Mouse (Mus musculus): ENCODE results near the gene Irgq. TPM values are rescaled to one million over a fixed set of nuclear protein-coding genes. Genes with fewer than 3 reads are reported as not detected.
A peak's percentile ranks its signal among the peaks of the same experiment; 100 is the strongest.

The Irgq gene
- polyA plus RNA-seq, 1 experiment from 2014 or later: 16.4 TPM

GRCm38 (mm10) chr7:24563837-24564206, 33.3 kb downstream of the Irgq start:
- Histone ChIP-seq H3K9me3 (ENCODE audit: control insufficient read depth, low read length) (no peaks in the 10 kb centered on the region), H3K27me3 (ENCODE audit: control insufficient read depth, insufficient read depth, low read length) (no peaks in the 10 kb centered on the region), H3K36me3 (ENCODE audit: control insufficient read depth, insufficient read depth, low read length) (no peaks in the 10 kb centered on the region; the same call in 1 of the 2 replicates), H3K4me2 (ENCODE audit: low read depth, low read length, severe bottlenecking) (no peak overlapping the region), H3K4me3 (ENCODE audit: low read depth, low read length) (no peak overlapping the region), H3K9ac (ENCODE audit: low read length) (no peak overlapping the region), H3K4me1 (replicated peaks; ENCODE audit: control insufficient read depth, insufficient read depth, low read length) (no peaks in the 10 kb centered on the region), H3K27ac (ENCODE audit: low read depth, low read length) (no peak overlapping the region)
- no peak for DNase-seq (ENCODE audit: low spot score)
- ATAC-seq (replicated peaks; ENCODE audit: low FRiP score): no peak
- WGBS: 91% methylated on average over 4 of the region's 4 CpGs

- H3K27ac ChIP-seq (ENCODE audit: low read depth, low read length): no peak overlapping the region
- DNase-seq (ENCODE audit: low spot score): peak; percentile 83
- no peaks in the 10 kb centered on the region for H3K4me1 ChIP-seq (replicated peaks; ENCODE audit: control insufficient read depth, insufficient read depth, low read length)
- no peaks in the 10 kb centered on the region for H3K9me3 ChIP-seq (ENCODE audit: control insufficient read depth, low read length)
- ATAC-seq (replicated peaks; ENCODE audit: low FRiP score): no peak
- H3K27me3 ChIP-seq (ENCODE audit: control insufficient read depth, insufficient read depth, low read length): no peaks in the 10 kb centered on the region
- no peaks in the 10 kb centered on the region; the same call in 1 of the 2 replicates for H3K36me3 ChIP-seq (ENCODE audit: control insufficient read depth, insufficient read depth, low read length)
- WGBS: 64% methylated on average over 6 of the region's 6 CpGs
- no peak overlapping the region for H3K4me2 ChIP-seq (ENCODE audit: low read depth, low read length, severe bottlenecking)
- no peak overlapping the region for H3K9ac ChIP-seq (ENCODE audit: low read length)
- no peak overlapping the region for H3K4me3 ChIP-seq (ENCODE audit: low read depth, low read length)
Observed at GRCm38 (mm10) chr7:24564607-24565265, 34.2 kb downstream of the Irgq start.

- WGBS: 93% methylated on average over 11 of the region's 11 CpGs
- peaks cover 3% of the 10 kb centered on the region; the same call in 1 of the 2 replicates for H3K36me3 ChIP-seq (ENCODE audit: control insufficient read depth, insufficient read depth, low read length)
Observed at GRCm38 (mm10) chr7:24565627-24566026, 35.1 kb downstream of the Irgq start.

DNA sequence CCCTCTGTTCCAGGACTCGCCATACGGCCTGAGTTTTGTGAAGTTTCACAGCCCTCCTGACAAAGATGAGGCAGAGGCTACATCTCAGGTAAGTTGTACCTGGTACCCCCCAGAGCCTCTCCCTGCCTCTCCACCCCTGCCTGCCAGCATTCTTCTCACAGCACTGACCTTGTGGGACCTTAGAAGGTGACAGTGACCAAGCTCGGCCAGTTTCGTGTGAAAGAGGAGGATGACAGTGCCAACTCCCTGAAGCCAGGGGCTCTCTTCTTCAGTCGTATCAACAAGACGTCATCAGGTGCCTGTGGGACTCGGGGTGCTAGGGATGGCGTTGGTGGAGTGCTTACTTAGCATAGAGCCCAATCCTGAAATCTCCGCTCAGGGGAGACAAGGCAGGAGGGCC, 35.7 kb downstream of the Irgq start:
- 93% methylated on average over 9 of the region's 9 CpGs for WGBS
- Histone ChIP-seq H3K9ac (ENCODE audit: low read length) (no peak overlapping the region), H3K36me3 (ENCODE audit: control insufficient read depth, insufficient read depth, low read length) (peaks cover 3% of the 10 kb centered on the region; the same call in 1 of the 2 replicates)

More at GRCm38 (mm10) chr7:24565627-24566026, 35.1 kb downstream of the Irgq start:
- no peak overlapping the region for H3K27ac ChIP-seq (ENCODE audit: low read depth, low read length)
- H3K4me1 ChIP-seq (replicated peaks; ENCODE audit: control insufficient read depth, insufficient read depth, low read length): no peaks in the 10 kb centered on the region
- no peak for ATAC-seq (replicated peaks; ENCODE audit: low FRiP score)
- no peak overlapping the region for H3K9ac ChIP-seq (ENCODE audit: low read length)
- no peak overlapping the region for H3K4me2 ChIP-seq (ENCODE audit: low read depth, low read length, severe bottlenecking)
- no peaks in the 10 kb centered on the region for H3K27me3 ChIP-seq (ENCODE audit: control insufficient read depth, insufficient read depth, low read length)
- no peak for DNase-seq (ENCODE audit: low spot score)
- H3K4me3 ChIP-seq (ENCODE audit: low read depth, low read length): no peak overlapping the region
- H3K9me3 ChIP-seq (ENCODE audit: control insufficient read depth, low read length): no peaks in the 10 kb centered on the region

GRCm38 (mm10) chr7:24568512-24568911, 38.0 kb downstream of the Irgq start:
- peaks cover 5% of the 10 kb centered on the region; the same call in 1 of the 2 replicates for H3K36me3 ChIP-seq (ENCODE audit: control insufficient read depth, insufficient read depth, low read length)
- H3K4me1 ChIP-seq (replicated peaks; ENCODE audit: control insufficient read depth, insufficient read depth, low read length): no peaks in the 10 kb centered on the region
- DNase-seq (ENCODE audit: low spot score) (no peak), ATAC-seq (replicated peaks; ENCODE audit: low FRiP score) (no peak)
- H3K27ac ChIP-seq (ENCODE audit: low read depth, low read length): no peak overlapping the region
- H3K4me3 ChIP-seq (ENCODE audit: low read depth, low read length): no peak overlapping the region
- H3K4me2 ChIP-seq (ENCODE audit: low read depth, low read length, severe bottlenecking): no peak overlapping the region
- H3K9me3 ChIP-seq (ENCODE audit: control insufficient read depth, low read length): no peaks in the 10 kb centered on the region
- H3K27me3 ChIP-seq (ENCODE audit: control insufficient read depth, insufficient read depth, low read length): no peaks in the 10 kb centered on the region
- no peak overlapping the region for H3K9ac ChIP-seq (ENCODE audit: low read length)
- 89% methylated on average over 4 of the region's 4 CpGs for WGBS

More for the DNA sequence above, 35.7 kb downstream of the Irgq start:
- Histone ChIP-seq H3K4me1 (replicated peaks; ENCODE audit: control insufficient read depth, insufficient read depth, low read length) (no peaks in the 10 kb centered on the region), H3K9me3 (ENCODE audit: control insufficient read depth, low read length) (no peaks in the 10 kb centered on the region), H3K4me3 (ENCODE audit: low read depth, low read length) (no peak overlapping the region), H3K4me2 (ENCODE audit: low read depth, low read length, severe bottlenecking) (no peak overlapping the region), H3K27me3 (ENCODE audit: control insufficient read depth, insufficient read depth, low read length) (no peaks in the 10 kb centered on the region), H3K27ac (ENCODE audit: low read depth, low read length) (no peak overlapping the region)
- no peak for DNase-seq (ENCODE audit: low spot score)
- no peak for ATAC-seq (replicated peaks; ENCODE audit: low FRiP score)

- 86% methylated on average over 4 of the region's 4 CpGs for WGBS
- no peak for ATAC-seq (replicated peaks; ENCODE audit: low FRiP score)
- Histone ChIP-seq H3K4me2 (ENCODE audit: low read depth, low read length, severe bottlenecking) (no peak overlapping the region), H3K9ac (ENCODE audit: low read length) (no peak overlapping the region), H3K4me3 (ENCODE audit: low read depth, low read length) (no peak overlapping the region), H3K9me3 (ENCODE audit: control insufficient read depth, low read length) (no peaks in the 10 kb centered on the region), H3K27me3 (ENCODE audit: control insufficient read depth, insufficient read depth, low read length) (no peaks in the 10 kb centered on the region), H3K4me1 (replicated peaks; ENCODE audit: control insufficient read depth, insufficient read depth, low read length) (no peaks in the 10 kb centered on the region), H3K36me3 (ENCODE audit: control insufficient read depth, insufficient read depth, low read length) (peaks cover 5% of the 10 kb centered on the region; the same call in 1 of the 2 replicates), H3K27ac (ENCODE audit: low read depth, low read length) (no peak overlapping the region)
- DNase-seq (ENCODE audit: low spot score): no peak
Observed at GRCm38 (mm10) chr7:24571071-24571470, 40.6 kb downstream of the Irgq start.

DNA sequence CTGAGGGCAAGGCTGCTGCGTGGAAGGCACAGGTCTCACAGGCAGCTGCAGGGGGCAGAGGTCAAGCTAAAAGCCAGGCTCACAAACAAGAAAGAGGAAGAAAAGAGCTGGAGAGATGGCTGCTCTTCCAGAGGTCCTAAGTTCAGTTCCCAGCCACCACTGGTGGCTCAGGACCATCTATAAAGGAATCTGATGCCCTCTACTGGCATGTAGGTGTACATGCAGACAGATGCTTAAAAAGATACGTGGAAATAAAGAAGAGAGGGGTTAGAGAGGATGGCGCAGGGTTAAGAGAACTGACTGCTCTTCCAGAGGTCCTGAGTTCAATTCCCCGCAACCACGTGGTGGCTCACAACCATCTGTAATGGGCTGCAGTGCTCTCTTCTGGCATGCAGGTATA, 42.0 kb downstream of the Irgq start:
- Histone ChIP-seq H3K9ac (ENCODE audit: low read length) (no peak overlapping the region), H3K27me3 (ENCODE audit: control insufficient read depth, insufficient read depth, low read length) (no peaks in the 10 kb centered on the region), H3K4me3 (ENCODE audit: low read depth, low read length) (no peak overlapping the region), H3K4me1 (replicated peaks; ENCODE audit: control insufficient read depth, insufficient read depth, low read length) (no peaks in the 10 kb centered on the region), H3K36me3 (ENCODE audit: control insufficient read depth, insufficient read depth, low read length) (peaks cover 5% of the 10 kb centered on the region; the same call in 1 of the 2 replicates), H3K9me3 (ENCODE audit: control insufficient read depth, low read length) (no peaks in the 10 kb centered on the region), H3K27ac (ENCODE audit: low read depth, low read length) (no peak overlapping the region), H3K4me2 (ENCODE audit: low read depth, low read length, severe bottlenecking) (no peak overlapping the region)
- no peak for DNase-seq (ENCODE audit: low spot score)
- 47% methylated on average over 5 of the region's 5 CpGs for WGBS
- no peak for ATAC-seq (replicated peaks; ENCODE audit: low FRiP score)

- H3K9ac ChIP-seq (ENCODE audit: low read length): no peak overlapping the region; the same call in 1 of the 2 replicates
- peaks cover 5% of the 10 kb centered on the region; the same call in 1 of the 2 replicates for H3K36me3 ChIP-seq (ENCODE audit: control insufficient read depth, insufficient read depth, low read length)
- H3K4me2 ChIP-seq (ENCODE audit: low read depth, low read length, severe bottlenecking): no peak overlapping the region
- no peaks in the 10 kb centered on the region for H3K9me3 ChIP-seq (ENCODE audit: control insufficient read depth, low read length)
- no peaks in the 10 kb centered on the region for H3K4me1 ChIP-seq (replicated peaks; ENCODE audit: control insufficient read depth, insufficient read depth, low read length)
- no peak overlapping the region for H3K27ac ChIP-seq (ENCODE audit: low read depth, low read length)
- H3K4me3 ChIP-seq (ENCODE audit: low read depth, low read length): no peak overlapping the region
- DNase-seq (ENCODE audit: low spot score) (no peak), ATAC-seq (replicated peaks; ENCODE audit: low FRiP score) (no peak)
- WGBS: 66% methylated on average over 12 of the region's 12 CpGs
- no peaks in the 10 kb centered on the region for H3K27me3 ChIP-seq (ENCODE audit: control insufficient read depth, insufficient read depth, low read length)
Observed at GRCm38 (mm10) chr7:24574224-24574796, 43.8 kb downstream of the Irgq start.

- H3K27ac ChIP-seq (ENCODE audit: low read depth, low read length): no peak overlapping the region
- H3K4me1 ChIP-seq (replicated peaks; ENCODE audit: control insufficient read depth, insufficient read depth, low read length): no peaks in the 10 kb centered on the region
- no peak overlapping the region for H3K9ac ChIP-seq (ENCODE audit: low read length)
- no peak for DNase-seq (ENCODE audit: low spot score)
- 91% methylated on average over 10 of the region's 10 CpGs for WGBS
- no peak overlapping the region for H3K4me3 ChIP-seq (ENCODE audit: low read depth, low read length)
- ATAC-seq (replicated peaks; ENCODE audit: low FRiP score): no peak
- no peaks in the 10 kb centered on the region for H3K27me3 ChIP-seq (ENCODE audit: control insufficient read depth, insufficient read depth, low read length)
- H3K4me2 ChIP-seq (ENCODE audit: low read depth, low read length, severe bottlenecking): no peak overlapping the region
- H3K9me3 ChIP-seq (ENCODE audit: control insufficient read depth, low read length): no peaks in the 10 kb centered on the region
- no peaks in the 10 kb centered on the region for H3K36me3 ChIP-seq (ENCODE audit: control insufficient read depth, insufficient read depth, low read length)
Observed at GRCm38 (mm10) chr7:24577811-24578210, 47.3 kb downstream of the Irgq start.

All from forebrain, embryonic 11.5 days (tissue).